ENCODE assay signal across 9 mouse cellular contexts in genomic region chr19:25610015-25610410, GRCm38 (mm10). TPM values are rescaled to one million over a fixed set of nuclear protein-coding genes. Genes with fewer than 3 reads are reported as not detected.
A peak's percentile ranks its signal among the peaks of the same experiment; 100 is the strongest.
DNase-seq lines count a peak whose midpoint lies in the region; ATAC-seq and TF ChIP-seq lines count a peak whose summit lies in the region.
"Had no signal": no experiment of that assay in that cellular context is flagged by ENCODE, and none has a peak within 500 bp of the region (broad histone marks: within the 10 kb centered on the region; RNA-seq: fewer than 3 reads in every experiment).

Dmrt3 (plus strand) TSS chr19:25610301.

- no peak for TF ChIP-seq POLR2A in thymus, adult 2 months (IDR thresholded peaks at IDR 0.05; ENCODE audit: control insufficient read depth, extremely low read depth, insufficient read depth, low read length, poor library complexity)

- intact Hi-C loops in left cerebral cortex, adult 2 months (cut with DNase I) = loop anchor here (2.0 kb wide), 1 partner anchor 63 kb away; the partner anchor contains the start of gene Dmrt2
- intact Hi-C loops in left cerebral cortex, postnatal 25 days (cut with DNase I) = no loop called here
- intact Hi-C loops in gastrocnemius, postnatal 14 days (cut with DNase I; ENCODE audit: low total_unique reads) = no loop called here

- H3K4me1 ChIP-seq in embryonic facial prominence, embryonic 14.5 days (ENCODE audit: control insufficient read depth, insufficient read depth, low read length) = peaks cover 10% of the 10 kb centered on the region
- H3K4me1 ChIP-seq in limb, embryonic 11.5 days (ENCODE audit: control insufficient read depth, insufficient read depth, low read length) = peaks cover 27% of the 10 kb centered on the region
- H3K4me1 ChIP-seq in thymus, adult 2 months (replicated peaks; ENCODE audit: control insufficient read depth, insufficient read depth, low read length) = no peaks in the 10 kb centered on the region

- peak within 1 kb of the TSS; percentile 62 for H3K9ac ChIP-seq in embryonic facial prominence, embryonic 14.5 days (ENCODE audit: low read depth, low read length)
- H3K9ac ChIP-seq in limb, embryonic 11.5 days (ENCODE audit: low read length) = peak within 1 kb of the TSS; percentile 24; the same call in 1 of the 2 replicates

- peak within 1 kb of the TSS; percentile 57 for H3K4me2 ChIP-seq in embryonic facial prominence, embryonic 14.5 days (ENCODE audit: low read depth, low read length)
- H3K4me2 ChIP-seq in limb, embryonic 11.5 days (ENCODE audit: low read depth, severe bottlenecking) = peak within 1 kb of the TSS; percentile 73

- under 1% methylated on average over 21 of the region's 29 CpGs for WGBS in embryonic facial prominence, embryonic 14.5 days
- WGBS in limb, embryonic 11.5 days = under 1% methylated on average over 28 of the region's 29 CpGs
- 3% methylated on average over 29 of the region's 29 CpGs for WGBS in thymus, adult 2 months

- no peak for DNase-seq in left cerebral cortex, adult 2 months (ENCODE audit: extremely low spot score in 1 of 2, low spot score in 2 of 2)
- DNase-seq in left cerebral cortex, postnatal 25 days (ENCODE audit: low spot score in 2 of 2) = no peak
- peak; percentile 45 for DNase-seq in embryonic facial prominence, embryonic 14.5 days (ENCODE audit: low spot score)
- DNase-seq in limb, embryonic 11.5 days (ENCODE audit: low spot score) = peak; percentile 71
- peak; percentile 51 for DNase-seq in retina, postnatal 1 day
- DNase-seq in thymus, adult 2 months = no peak
- DNase-seq in gastrocnemius, postnatal 14 days = no peak

- no peaks in the 10 kb centered on the region for H3K36me3 ChIP-seq in embryonic facial prominence, embryonic 14.5 days (ENCODE audit: control insufficient read depth, insufficient read depth, low read length)
- H3K36me3 ChIP-seq in limb, embryonic 11.5 days (ENCODE audit: control insufficient read depth, insufficient read depth, low read length) = no peaks in the 10 kb centered on the region
- no peaks in the 10 kb centered on the region for H3K36me3 ChIP-seq in thymus, adult 2 months (ENCODE audit: control insufficient read depth, insufficient read depth, low read length)

- H3K9me3 ChIP-seq in embryonic facial prominence, embryonic 14.5 days (ENCODE audit: control insufficient read depth, low read length) = no peaks in the 10 kb centered on the region
- H3K9me3 ChIP-seq in limb, embryonic 11.5 days (ENCODE audit: control insufficient read depth, low read length) = no peaks in the 10 kb centered on the region

- peak within 1 kb of the TSS; percentile 32 for H3K4me3 ChIP-seq in left cerebral cortex, adult 2 months
- peak within 1 kb of the TSS; percentile 41 for H3K4me3 ChIP-seq in embryonic facial prominence, embryonic 14.5 days (ENCODE audit: low read depth, low read length)
- peak within 1 kb of the TSS; percentile 36 for H3K4me3 ChIP-seq in limb, embryonic 11.5 days (ENCODE audit: low read depth, low read length)
- H3K4me3 ChIP-seq in thymus, adult 2 months (ENCODE audit: control insufficient read depth, insufficient read depth, low read length) = no peak within 1 kb of the TSS

- ATAC-seq in embryonic facial prominence, embryonic 14.5 days (ENCODE audit: low read depth) = peak; percentile 77
- ATAC-seq in limb, embryonic 11.5 days (ENCODE audit: insufficient number of reproducible peaks, low FRiP score, low TSS enrichment, low read depth) = no peak
- no peak for ATAC-seq in granulocyte monocyte progenitor cell, adult 5-6 weeks (replicated peaks; ENCODE audit: poor library complexity, severe bottlenecking)

- no peak for TF ChIP-seq CTCF in left cerebral cortex, adult 2 months (IDR thresholded peaks at IDR 0.05)
- TF ChIP-seq CTCF in thymus, adult 2 months (IDR thresholded peaks at IDR 0.05; ENCODE audit: borderline replicate concordance, control insufficient read depth, extremely low read depth, insufficient read depth, low read length, poor library complexity) = no peak

- peaks cover 99% of the 10 kb centered on the region for H3K27me3 ChIP-seq in embryonic facial prominence, embryonic 14.5 days (replicated peaks; ENCODE audit: control insufficient read depth, insufficient read depth, low read length)
- H3K27me3 ChIP-seq in limb, embryonic 11.5 days (ENCODE audit: control insufficient read depth, insufficient read depth, low read length) = peaks cover 79% of the 10 kb centered on the region
- H3K27me3 ChIP-seq in thymus, adult 2 months (ENCODE audit: control insufficient read depth, insufficient read depth, low read length) = peaks cover 28% of the 10 kb centered on the region

- no peak within 1 kb of the TSS for H3K27ac ChIP-seq in left cerebral cortex, adult 2 months
- H3K27ac ChIP-seq in embryonic facial prominence, embryonic 14.5 days (replicated peaks; ENCODE audit: low read depth, low read length) = peak within 1 kb of the TSS; percentile 28; the same call in 1 of the 2 replicates
- no peak within 1 kb of the TSS for H3K27ac ChIP-seq in limb, embryonic 11.5 days (replicated peaks; ENCODE audit: low read depth, low read length)
- no peak within 1 kb of the TSS for H3K27ac ChIP-seq in thymus, adult 2 months (ENCODE audit: control insufficient read depth, insufficient read depth, low read length)

RNA-seq across cellular contexts. Expression of gene Dmrt3, which starts in this region (rescaled TPM):
- total RNA-seq in left cerebral cortex, adult 2 months (2021) = under 1 TPM in 1 of 2 experiments, not detected in 1; 0.14 TPM
- total RNA-seq in left cerebral cortex, postnatal 25 days (2021) = under 1 TPM in 1 of 2 experiments, not detected in 1; 0.14 TPM
- 1.9 and 2.2 TPM in 2 replicates for polyA plus RNA-seq in embryonic facial prominence, embryonic 14.5 days (2014; fragmentation: Nextera tagmentation; extraction: Ambion mirVana)
- polyA plus RNA-seq in limb, embryonic 11.5 days (2014; fragmentation: Nextera tagmentation; extraction: Ambion mirVana) = 0.05 and 0.07 TPM in 2 replicates
- polyA plus RNA-seq in thymus, adult 2 months (2012; rRNA removed) = 2.8 and 3.6 TPM in 2 replicates
- not detected for total RNA-seq in gastrocnemius, postnatal 14 days (2021)
- not detected in 2 replicates for total RNA-seq in granulocyte monocyte progenitor cell, adult 5-6 weeks (2014; fragmentation: Nextera tagmentation)
- total RNA-seq in granulocyte monocyte progenitor cell, adult 5-6 weeks (2017) = not detected in 2 replicates
- total RNA-seq: liver, adult 2 months had no signal
- polyA plus RNA-seq: liver, adult 2 months had no signal

Comparison
In these comparisons a context has a peak if more than half of its experiments do, and no peak if none do; other contexts are left out.
1. Peak in DNase-seq, H3K4me3 ChIP-seq, H3K9ac ChIP-seq and H3K4me2 ChIP-seq in limb, embryonic 11.5 days; RNA of the gene not detected or under 1 TPM.
2. DNase-seq: peak in embryonic facial prominence, embryonic 14.5 days (single experiment) and retina, postnatal 1 day (single experiment); none in left cerebral cortex, adult 2 months (0 of 2), left cerebral cortex, postnatal 25 days (0 of 2), thymus, adult 2 months (single experiment) and gastrocnemius, postnatal 14 days (single experiment).